Mouse (Mus musculus) 416B (cell line): ENCODE results near the gene Nat8f7.
"Not testable (repeated sequence)": the region's sequence is repeated elsewhere in the genome, so short reads cannot be mapped to it uniquely, and the experiment has no call there.

Experiments used
- DNase-seq: peaks from one replicate; pipeline ENCODE4 v3.0.0; 2011; ENCODE audit warnings: low read depth

Nat8f7 gene

GRCm38 (mm10) chr6:85713105-85713504, at the start of gene Nat8f7:
Gene Nat8f7 (minus strand): TSS chr6:85713205.
- not testable (repeated sequence) for DNase-seq

DNA sequence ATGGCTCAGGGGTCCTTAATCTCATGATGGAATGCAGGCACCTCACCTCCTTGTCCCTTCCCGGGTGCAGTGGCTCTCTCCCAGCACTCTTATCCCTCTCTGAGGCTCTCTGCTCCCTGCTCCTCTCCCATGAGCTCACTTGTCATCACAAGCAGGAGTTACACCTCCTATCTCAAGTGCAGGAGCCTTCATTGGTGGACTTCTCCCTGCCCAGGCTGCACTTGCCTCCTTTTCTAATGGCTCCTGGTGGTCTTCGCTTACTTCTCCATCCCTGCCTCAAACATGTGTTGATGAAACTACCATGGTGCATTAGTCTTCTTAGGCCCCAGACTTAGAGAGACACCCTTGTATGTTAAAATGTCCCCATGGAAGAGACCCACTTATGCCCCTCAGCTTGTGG, 49.7 kb upstream of the Nat8f7 start:
- not testable (repeated sequence) for DNase-seq

DNA sequence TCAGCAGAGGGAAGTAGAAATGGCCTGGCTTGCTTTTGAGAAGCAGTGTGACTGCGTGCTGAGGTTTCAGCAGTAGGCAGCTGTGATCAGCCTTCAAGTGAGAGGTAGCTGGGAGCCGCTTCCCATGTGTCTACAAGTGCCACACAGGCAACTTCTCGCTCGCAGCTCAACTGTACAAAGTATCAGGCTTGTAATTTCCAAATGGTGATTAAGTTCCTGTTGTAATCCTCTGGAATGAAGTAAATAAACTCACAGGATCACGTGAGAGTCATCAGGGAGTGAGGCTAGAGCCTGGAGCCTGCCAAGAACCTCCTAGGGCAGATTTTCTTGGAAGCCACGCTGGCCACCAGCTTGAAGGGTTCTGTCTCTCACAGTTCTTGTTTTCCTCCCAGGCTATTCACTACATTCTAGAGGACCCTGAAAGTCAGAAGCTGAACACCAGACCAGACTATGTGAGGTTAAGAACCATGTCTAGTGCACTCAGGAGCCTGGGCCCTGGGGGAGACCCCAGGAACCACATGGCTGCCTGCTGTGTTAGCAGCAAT, 42.8 kb upstream of the Nat8f7 start:
- not testable (repeated sequence) for DNase-seq

DNA sequence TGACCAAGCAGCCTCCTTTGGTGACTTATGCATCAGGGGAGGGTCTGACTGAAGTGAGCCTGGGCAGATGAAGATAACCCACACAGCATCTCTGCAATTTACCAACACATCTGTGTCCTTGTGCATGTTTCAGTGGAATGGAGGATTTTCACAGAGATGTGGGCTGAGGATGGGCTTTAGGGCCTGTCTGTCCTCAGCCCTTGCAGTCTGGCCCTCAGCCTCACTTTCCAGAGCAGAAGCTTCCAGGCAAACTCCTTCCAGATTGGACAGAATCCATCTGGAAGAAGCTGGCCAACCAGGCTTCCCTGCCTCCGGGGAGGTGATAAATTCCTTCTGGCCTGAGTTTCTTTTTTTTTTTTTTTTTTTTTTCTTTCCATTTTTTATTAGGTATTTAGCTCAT, 3.4 kb downstream of the Nat8f7 start:
- not testable (repeated sequence) for DNase-seq

DNA sequence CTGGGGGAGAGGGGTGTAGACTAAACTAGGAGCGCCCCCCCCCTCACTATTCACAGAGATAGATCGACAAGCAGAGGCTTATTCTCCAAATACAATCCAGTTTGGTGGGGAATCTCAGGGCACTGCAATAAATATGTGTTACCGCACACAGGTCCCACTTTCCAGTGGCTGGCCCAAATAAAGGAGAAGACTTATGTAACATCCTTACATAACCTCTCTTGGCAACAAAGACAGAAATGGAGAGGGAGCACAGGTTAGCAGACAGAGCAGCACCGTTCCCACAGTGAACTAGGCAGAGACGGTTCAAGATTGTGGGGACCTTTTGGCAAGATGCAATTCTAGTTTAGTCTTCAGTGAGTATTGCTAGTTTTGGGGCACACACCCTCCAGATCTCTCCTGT, 3.8 kb downstream of the Nat8f7 start:
- DNase-seq, result not testable (repeated sequence)

GRCm38 (mm10) chr6:85701943-85702342, 11.1 kb downstream of the Nat8f7 start:
- DNase-seq, result not testable (repeated sequence)
